Mouse (Mus musculus) layer of hippocampus, adult 11-12 months (tissue): Measurements from ENCODE around the gene Tmub1.

Experiments
- DNase-seq: peaks from one replicate; pipeline ENCODE4 v3.0.0; 2022; ENCODE audit warnings: low spot score

Gene Tmub1

GRCm38 (mm10) chr5:24453985-24454303 is 6.3 kb upstream of the Tmub1 start:
- no peak for DNase-seq

DNA sequence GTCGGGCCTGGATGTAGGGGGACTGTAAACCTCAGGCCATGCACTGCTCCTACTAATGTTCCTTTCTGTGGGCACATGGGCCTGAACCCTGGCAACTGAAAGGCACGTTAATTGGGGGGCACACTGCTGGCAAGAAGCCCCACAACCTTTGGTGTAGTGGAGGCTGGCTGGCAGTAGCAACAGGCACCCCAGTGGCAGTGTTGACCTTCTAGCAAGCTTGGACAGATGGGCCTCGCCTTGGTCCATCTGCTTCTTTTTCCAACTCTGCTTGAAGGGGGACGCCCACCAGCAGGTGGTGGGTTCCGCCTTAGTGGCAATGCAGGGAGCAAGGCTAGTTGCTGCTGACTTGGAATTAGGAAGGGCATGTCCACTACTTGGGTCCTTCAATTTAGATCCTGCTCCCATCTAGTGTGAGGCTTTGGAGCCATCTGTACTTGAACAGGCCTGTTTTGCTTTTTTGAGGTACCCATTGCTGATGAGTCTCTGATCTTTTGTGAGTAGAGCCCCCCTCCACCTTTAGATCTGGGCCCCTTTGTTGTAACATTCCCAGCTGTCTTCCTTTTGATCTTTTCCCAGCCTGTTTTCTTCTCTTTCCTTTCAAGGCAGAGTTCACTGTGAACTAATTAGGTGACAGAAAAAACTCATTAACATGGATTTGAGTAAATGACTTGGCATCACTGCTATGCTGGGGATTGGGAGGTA is 5.8 kb upstream of the Tmub1 start:
- no peak for DNase-seq

- no peak for DNase-seq
Observed at GRCm38 (mm10) chr5:24452691-24453233, 5.1 kb upstream of the Tmub1 start.

DNA sequence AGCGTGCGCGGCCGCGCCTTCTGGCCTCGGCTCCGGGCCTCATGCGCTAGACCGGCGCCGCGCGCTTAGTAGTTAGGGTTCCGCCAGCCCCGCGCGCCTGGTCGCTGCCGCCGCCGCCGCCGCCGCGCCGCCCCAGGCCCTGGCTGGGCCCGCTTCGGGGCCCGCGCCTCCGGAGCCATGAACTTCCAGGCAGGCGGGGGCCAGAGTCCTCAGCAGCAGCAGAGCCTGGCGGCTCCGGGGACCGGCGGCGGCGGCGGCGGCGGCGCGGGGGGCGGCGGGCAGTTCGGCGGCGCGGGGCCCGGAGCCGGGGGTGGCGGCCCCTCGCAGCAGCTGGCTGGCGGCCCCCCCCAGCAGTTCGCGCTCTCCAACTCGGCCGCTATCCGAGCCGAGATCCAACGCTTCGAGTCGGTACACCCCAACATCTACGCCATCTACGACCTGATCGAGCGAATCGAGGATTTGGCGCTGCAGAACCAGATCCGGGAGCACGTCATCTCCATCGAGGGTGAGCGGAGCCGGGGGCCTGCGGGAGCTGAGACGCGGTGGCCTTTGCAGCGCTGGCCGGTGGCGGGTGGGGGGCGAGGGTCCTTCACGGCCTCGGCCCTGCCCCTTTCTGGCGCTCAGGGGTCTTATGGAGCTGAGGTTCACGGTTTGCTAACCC is 4.5 kb upstream of the Tmub1 start, which contains the start of gene Agap3:
Gene Agap3 (plus strand): TSS at position 148 of the 661 bp plus-strand sequence.
- peak; percentile 59 for DNase-seq

- peak; percentile 88 for DNase-seq
Observed at GRCm38 (mm10) chr5:24451264-24452029, 3.8 kb upstream of the Tmub1 start.

DNA sequence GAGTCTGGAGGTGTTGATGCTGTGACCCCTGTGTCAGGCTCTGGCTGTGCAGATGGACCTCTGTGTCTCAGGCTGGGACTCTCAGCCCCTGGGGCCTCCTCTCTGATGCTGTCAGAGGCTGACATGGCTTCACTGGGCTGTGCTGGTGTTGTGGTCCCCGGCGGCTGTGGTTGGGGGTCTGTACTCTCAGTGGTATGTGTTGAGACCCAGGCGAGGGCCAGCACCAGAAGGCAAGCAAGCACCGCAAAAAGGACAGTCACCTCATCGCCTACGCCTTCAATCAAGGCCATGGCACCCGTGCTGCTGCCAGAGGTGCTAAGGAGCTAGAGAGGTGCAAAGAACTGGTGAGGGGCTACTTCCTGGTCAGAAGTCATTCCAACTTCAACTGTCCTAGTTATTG is 1.0 kb downstream of the Tmub1 start:
- DNase-seq, result no peak

DNA sequence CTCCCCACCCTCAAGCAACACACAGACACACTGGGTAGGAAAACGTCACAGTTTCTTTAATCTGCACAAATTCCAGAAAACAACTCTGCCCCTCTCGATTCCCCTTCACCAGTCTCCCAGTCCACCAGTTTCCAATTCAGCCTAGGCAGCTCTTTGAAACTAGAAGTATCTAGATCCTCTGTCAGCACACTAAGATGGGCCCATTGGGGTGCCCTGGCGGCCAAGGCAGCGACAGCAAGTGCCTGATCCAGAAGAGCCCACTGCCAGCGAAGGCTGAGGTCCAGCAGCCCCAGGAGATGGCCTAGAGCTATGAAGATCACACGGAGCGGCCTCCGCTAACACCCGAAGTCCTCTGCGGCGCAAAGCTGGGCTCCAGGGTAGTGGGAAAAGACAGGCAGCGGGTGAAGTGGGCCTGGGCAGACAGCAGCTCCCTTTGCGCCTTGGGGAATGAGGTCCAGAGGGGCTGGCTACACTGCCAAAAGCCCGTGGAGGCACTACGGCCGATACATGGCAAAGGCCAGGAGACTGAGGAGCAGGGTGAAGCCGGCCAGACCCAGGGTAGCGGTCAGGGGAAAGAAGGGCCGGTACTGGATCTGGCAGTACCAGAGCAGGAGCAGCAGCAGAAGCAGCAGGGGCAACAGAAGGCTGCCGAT is 2.1 kb downstream of the Tmub1 start:
- DNase-seq, result no peak

GRCm38 (mm10) chr5:24444746-24445427 is 2.8 kb downstream of the Tmub1 start, which contains the start of gene Fastk:
Gene Fastk (minus strand): TSS chr5:24445287.
- peak; percentile 94 for DNase-seq

DNA sequence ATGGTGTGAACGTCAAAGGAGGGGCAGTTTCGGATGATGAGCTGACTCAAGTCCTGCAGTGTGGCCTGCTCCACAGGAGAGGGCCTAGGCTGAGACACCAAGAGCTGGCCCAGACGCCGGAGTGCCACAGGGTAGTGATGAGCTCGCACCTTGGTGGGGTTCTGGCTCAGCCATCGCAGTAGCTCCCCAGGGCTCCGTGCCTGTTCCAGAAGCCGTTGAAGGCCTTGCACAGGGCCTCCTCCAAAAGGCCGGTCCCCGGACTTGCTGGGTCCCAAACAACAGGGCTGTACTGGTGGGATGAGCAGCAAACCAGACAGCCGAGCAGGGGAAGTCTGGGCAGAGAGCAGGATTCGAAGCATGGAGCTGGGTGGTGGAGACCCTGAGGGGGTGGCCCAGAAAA is 3.7 kb downstream of the Tmub1 start:
- no peak for DNase-seq

DNA sequence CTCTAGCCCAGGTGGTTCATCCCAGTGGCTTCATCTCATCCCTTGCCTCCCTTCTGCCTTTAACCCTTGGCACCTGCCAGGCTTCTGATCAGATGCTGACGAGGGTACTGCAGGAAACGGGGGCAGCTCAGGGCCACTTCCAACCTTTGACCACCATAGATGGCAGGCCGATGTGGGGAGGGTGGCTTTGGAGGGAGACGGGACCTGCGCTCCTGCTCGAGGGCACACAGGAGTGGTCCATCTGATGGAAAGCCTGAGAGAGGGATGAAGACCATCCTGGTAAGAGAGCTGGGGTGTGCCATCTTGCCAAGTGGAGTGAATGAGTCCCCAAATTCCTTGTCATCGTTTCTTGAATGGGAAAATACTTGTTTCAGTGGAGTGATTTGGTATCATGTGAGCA is 4.5 kb downstream of the Tmub1 start:
- no peak for DNase-seq

GRCm38 (mm10) chr5:24442029-24442428 is 5.6 kb downstream of the Tmub1 start:
- DNase-seq, result no peak

DNA sequence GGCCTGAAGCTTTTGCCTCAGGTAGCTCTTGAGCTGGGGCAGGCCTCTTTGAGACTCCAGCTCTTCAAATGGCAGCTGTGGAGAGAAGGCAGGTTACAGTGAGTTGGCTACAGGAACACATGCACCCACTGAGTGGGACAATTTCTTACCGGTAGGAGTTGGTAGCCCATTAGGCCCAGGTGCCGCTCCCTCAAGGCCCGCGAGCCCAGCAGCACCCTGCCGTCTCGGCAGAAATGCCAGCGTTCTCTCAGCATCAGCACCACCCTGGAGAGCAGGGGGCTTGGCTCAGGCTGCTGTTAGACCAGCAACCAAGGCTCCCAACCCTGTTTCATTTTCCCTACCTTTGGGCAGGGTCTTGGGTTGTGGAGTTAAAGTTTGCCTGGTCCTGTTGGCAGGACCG is 6.5 kb downstream of the Tmub1 start:
- no peak for DNase-seq

GRCm38 (mm10) chr5:24433993-24434392 is 13.7 kb downstream of the Tmub1 start:
- DNase-seq, result no peak

GRCm38 (mm10) chr5:24428596-24428995 is 19.1 kb downstream of the Tmub1 start:
- DNase-seq, result no peak

DNA sequence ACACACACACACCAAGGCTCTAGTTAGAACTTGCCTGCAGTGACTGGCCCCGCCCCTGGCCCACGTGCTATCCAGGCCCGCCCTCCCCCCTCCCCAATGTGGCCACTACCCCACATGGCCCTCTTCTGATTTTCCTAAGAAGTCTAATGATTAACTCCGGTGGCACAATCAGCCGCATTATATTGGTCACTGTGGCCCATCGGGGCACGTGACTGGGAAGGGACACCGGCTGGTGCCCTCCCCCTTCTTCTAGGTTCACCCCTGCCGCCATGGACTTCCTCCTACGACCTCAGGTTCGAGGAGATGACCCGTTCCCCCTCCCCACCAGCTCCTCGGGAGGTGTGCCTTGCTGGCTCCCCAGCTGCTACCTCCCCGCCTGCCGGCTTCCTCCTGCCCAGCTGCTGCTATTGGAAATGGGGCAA is 19.7 kb downstream of the Tmub1 start:
- no peak for DNase-seq

DNA sequence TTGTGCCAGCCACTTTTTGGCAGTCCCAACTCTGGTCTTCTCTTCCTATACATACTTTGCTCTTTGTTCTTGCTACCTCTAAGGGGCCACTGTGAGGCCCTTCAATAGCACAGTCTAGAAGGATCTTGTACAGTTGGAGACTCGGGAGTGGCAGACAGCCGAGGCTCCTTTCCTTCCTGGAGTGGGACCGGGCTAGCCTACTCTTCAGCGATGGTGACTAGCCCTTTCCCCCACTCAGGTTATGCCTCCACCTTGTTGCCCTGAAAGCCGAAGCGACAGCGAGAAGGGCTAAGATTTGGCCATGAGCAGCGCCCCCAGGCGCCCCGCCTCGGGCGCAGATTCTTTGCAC is 20.4 kb downstream of the Tmub1 start:
- DNase-seq, result no peak

DNA sequence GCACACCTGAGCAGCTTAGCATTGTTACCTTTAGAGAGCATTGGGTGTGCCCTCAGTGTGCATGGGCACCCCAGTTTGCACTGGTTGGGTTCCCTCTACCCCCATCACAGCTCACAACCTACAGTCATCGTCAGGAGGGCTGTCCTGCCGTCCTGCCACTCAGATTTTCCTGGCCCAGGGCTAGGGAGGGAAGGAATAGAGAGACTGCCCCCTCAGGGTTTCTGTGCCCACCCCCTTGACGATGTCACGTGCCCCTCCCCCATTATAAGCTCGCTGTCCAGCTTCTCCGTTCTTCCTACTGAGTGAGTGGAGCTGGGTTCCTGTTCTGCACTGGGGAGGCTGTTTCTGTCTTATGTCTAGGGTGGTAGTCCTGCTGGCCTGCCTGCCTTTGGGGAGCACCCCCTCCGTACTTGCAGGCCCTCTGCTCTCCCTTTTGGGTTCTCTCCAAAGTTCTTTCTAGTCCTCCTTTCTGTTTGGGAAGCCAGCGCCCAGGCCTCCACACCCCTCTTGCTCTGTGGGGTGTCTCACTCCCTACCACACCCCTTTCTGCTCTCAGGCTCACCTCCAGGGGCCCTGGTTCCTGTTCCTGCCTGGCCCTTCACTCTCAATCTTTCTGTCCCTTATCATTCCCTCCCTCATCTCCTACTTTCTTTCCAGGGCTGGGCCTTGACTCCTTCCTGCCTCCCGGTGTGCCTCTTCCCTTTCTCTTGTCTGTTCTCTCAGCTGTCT is 20.9 kb downstream of the Tmub1 start:
- DNase-seq, result no peak

- DNase-seq, result no peak
Observed at GRCm38 (mm10) chr5:24426037-24426432, 21.6 kb downstream of the Tmub1 start.

GRCm38 (mm10) chr5:24425421-24426036 is 22.1 kb downstream of the Tmub1 start:
- peak; percentile 50 for DNase-seq

DNA sequence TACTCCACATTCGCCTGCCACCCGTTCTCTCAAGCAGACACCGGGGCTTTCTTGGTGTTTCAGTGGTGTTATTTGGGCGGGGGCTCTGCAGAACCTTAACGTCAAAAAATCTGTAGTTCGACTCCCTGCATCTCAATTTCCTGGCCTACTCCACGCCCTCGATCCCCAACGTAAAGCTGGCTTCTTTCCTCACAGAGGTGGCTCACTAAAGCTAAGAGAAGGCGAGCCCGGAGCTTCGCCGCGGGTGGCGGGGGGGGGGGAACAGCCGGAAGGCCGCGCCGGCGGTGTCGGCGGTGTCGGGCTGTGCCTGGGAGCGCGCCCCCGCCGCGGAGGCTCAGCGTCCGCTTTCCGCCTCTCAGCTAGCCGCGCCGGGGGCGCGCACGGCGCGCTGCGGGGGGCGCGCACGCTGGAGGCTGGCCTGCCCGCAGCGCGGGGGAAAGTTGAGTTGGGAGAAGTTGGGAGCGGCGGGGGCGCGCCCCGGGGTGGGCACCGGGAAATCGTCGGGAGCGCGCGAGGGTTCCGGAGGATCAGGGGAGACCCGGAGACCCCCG is 22.7 kb downstream of the Tmub1 start:
- DNase-seq, result peak; percentile 80
